Mouse (Mus musculus): ENCODE measurements at regions not wholly inside any gene's neighbourhood (a gene's known extent, or its start where the extent isn't known, plus 50 kb on each side); places are given as distances from the start of the nearest gene placed in this dataset.
A peak's percentile ranks its signal among the peaks of the same experiment; 100 is the strongest.
"Not testable (repeated sequence)": the region's sequence is repeated elsewhere in the genome, so short reads cannot be mapped to it uniquely, and the experiment has no call there.

- ATAC-seq (ENCODE audit: insufficient number of reproducible peaks, low FRiP score, low TSS enrichment), result no peak
These were observed 212.1 kb downstream of the Adgrg6 start for GRCm38 (mm10) chr10:14333344-14333743.

- ATAC-seq (ENCODE audit: insufficient number of reproducible peaks, low FRiP score, low TSS enrichment), result peak; percentile 36
These were observed 212.8 kb downstream of the Adgrg6 start for GRCm38 (mm10) chr10:14332688-14333117.

- ATAC-seq (ENCODE audit: insufficient number of reproducible peaks, low FRiP score, low TSS enrichment), result no peak
These were observed 216.6 kb downstream of the Adgrg6 start for GRCm38 (mm10) chr10:14328846-14329245.

- no peak for ATAC-seq (ENCODE audit: insufficient number of reproducible peaks, low FRiP score, low TSS enrichment)
These were observed 219.2 kb downstream of the Adgrg6 start for GRCm38 (mm10) chr10:14326229-14326628.

- ATAC-seq (ENCODE audit: insufficient number of reproducible peaks, low FRiP score, low TSS enrichment), result peak; percentile 58
These were observed 224.0 kb downstream of the Adgrg6 start for GRCm38 (mm10) chr10:14321503-14321902.

DNA sequence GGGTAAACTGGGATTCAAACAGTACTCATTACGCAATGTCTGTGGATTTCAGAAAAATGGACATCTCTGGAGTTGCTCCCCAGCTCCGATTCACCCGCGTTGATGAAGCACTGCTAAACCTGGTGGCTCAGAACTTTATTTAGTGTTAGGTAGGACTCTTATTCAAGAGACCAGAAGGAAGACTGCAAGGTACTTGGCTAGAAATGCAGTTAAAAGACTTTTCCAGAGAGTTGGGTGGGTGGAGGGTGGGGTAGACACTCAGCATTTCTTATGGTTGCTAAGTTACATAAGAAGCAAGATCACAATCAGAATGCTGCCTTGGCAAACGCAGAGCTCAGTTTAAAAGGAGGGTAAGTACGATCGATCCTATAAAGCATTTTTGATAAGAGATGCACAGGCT is 230.2 kb downstream of the Adgrg6 start:
- ATAC-seq (ENCODE audit: insufficient number of reproducible peaks, low FRiP score, low TSS enrichment), result no peak

- ATAC-seq (ENCODE audit: insufficient number of reproducible peaks, low FRiP score, low TSS enrichment), result no peak
These were observed 230.9 kb downstream of the Adgrg6 start for GRCm38 (mm10) chr10:14314607-14315006.

- ATAC-seq (ENCODE audit: insufficient number of reproducible peaks, low FRiP score, low TSS enrichment), result no peak
These were observed 231.4 kb downstream of the Adgrg6 start for GRCm38 (mm10) chr10:14314004-14314581.

DNA sequence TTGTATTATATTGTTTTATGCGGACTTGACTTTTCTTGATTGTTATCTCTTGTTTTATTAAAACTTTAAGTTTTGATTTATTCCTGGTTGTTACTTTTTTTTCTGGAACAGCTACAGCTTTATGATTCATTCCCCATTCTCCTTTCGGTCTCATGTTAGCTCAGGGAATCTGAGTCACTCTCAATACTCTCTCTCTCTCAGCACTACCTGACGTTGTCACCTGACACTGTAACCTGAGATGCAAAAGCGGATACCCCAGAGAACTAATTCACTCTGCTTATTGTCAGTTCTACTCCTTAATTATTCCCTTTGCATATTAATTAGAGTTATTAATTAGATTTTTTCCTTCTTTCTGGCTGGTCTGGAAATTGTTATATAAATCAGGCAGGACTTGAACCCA is 232.5 kb downstream of the Adgrg6 start:
- no peak for ATAC-seq (ENCODE audit: insufficient number of reproducible peaks, low FRiP score, low TSS enrichment)

DNA sequence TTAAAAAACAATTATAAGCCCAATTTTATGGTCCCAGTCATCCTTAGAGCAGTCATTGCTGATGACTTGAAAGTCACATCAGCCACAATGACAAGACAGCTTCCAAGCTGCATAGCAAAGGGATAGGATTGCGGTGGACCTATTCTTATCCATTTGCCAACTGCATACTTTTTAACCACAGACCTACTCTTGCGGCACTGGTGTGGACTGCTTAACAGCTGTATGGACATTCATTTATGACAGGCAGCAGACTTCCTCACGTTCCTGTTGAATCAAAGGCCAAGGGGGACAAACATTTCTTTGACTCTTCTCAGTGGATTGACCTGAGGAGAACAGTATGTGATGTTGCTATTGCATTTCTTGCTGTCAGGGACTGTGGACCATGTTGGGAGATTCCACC is 233.5 kb downstream of the Adgrg6 start:
- ATAC-seq (ENCODE audit: insufficient number of reproducible peaks, low FRiP score, low TSS enrichment), result no peak

DNA sequence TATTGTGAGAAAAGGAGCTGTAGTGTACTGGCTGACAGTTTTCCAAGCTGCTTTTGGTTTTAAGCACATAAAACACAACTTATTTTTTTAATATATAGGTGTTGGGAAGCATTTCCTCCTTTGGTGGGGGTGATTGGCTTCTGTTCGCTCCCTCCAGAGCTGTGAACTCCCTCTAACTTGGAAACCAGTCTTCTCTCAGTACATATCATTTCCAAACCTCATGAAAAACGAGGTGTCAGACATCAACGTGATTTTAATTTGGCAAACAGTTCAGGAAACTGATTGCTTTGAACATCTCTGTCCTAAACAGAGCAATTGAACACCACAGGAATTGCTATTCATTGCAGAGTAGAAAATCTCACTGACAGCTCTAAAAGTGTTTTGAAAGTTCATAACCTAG is 238.6 kb downstream of the Adgrg6 start:
- no peak for ATAC-seq (ENCODE audit: insufficient number of reproducible peaks, low FRiP score, low TSS enrichment)

GRCm38 (mm10) chr10:14303476-14303875 is 242.0 kb downstream of the Adgrg6 start:
- no peak for ATAC-seq (ENCODE audit: insufficient number of reproducible peaks, low FRiP score, low TSS enrichment)

- ATAC-seq (ENCODE audit: insufficient number of reproducible peaks, low FRiP score, low TSS enrichment), result no peak
These were observed 249.3 kb downstream of the Adgrg6 start for GRCm38 (mm10) chr10:14296147-14296546.

GRCm38 (mm10) chr10:14292701-14293100 is 252.8 kb downstream of the Adgrg6 start:
- not testable (repeated sequence) for ATAC-seq (ENCODE audit: insufficient number of reproducible peaks, low FRiP score, low TSS enrichment)

GRCm38 (mm10) chr10:14287551-14287950 is 257.9 kb downstream of the Adgrg6 start:
- no peak for ATAC-seq (ENCODE audit: insufficient number of reproducible peaks, low FRiP score, low TSS enrichment)

GRCm38 (mm10) chr10:14276631-14277030 is 268.8 kb downstream of the Adgrg6 start:
- ATAC-seq (ENCODE audit: insufficient number of reproducible peaks, low FRiP score, low TSS enrichment), result no peak

GRCm38 (mm10) chr10:14275477-14275876 is 270.0 kb downstream of the Adgrg6 start:
- ATAC-seq (ENCODE audit: insufficient number of reproducible peaks, low FRiP score, low TSS enrichment), result no peak

- ATAC-seq (ENCODE audit: insufficient number of reproducible peaks, low FRiP score, low TSS enrichment), result no peak
These were observed 275.5 kb downstream of the Adgrg6 start for GRCm38 (mm10) chr10:14270008-14270407.

GRCm38 (mm10) chr10:14267641-14268040 is 277.8 kb downstream of the Adgrg6 start:
- no peak for ATAC-seq (ENCODE audit: insufficient number of reproducible peaks, low FRiP score, low TSS enrichment)

GRCm38 (mm10) chr10:14239670-14240069 is 273.8 kb downstream of the Hivep2 start:
- ATAC-seq (ENCODE audit: insufficient number of reproducible peaks, low FRiP score, low TSS enrichment), result no peak

DNA sequence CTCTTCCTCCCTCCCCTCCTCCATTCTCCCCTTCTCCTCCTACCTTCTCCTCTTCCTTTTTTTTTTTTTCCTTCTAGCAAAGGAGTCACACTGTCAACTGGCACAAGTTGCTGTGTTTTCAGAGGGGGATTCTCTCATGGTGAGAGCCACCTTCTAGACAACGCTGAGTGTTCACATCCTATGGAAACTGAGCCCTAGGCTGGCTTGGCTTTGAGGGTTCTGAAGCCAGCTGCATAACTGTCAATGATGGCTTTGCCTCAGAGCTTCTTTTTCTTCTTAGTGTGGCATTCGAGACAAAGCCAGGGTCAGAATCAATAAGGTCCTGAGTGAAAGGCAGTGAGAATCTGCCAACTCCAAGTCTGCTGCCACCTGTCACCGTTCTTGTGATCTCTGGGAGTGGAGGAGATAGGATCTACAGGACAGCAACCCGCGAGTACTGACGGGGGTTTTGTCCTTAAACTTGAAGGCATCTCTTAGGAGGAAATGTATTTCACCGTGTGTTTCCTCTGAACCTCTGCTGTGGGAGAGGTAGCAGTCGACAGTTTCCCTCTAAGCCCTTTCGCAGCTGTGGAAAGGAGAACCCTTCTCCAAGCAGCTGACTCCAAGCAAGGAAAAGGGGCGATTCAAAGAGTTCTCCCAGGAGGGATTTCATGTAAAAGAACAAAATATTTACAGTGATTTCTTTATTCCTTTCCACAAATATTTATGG is 269.2 kb downstream of the Hivep2 start:
- no peak for ATAC-seq (ENCODE audit: insufficient number of reproducible peaks, low FRiP score, low TSS enrichment)

- no peak for ATAC-seq (ENCODE audit: insufficient number of reproducible peaks, low FRiP score, low TSS enrichment)
These were observed 268.2 kb downstream of the Hivep2 start for GRCm38 (mm10) chr10:14234005-14234602.
